Mouse (Mus musculus): Measurements from ENCODE around the gene Fasl.

- TF ChIP-seq CTCF (IDR thresholded peaks at IDR 0.05; ENCODE audit: borderline replicate concordance, insufficient read depth, low read depth, low read length) = no peak
- no peak for TF ChIP-seq POLR2A (IDR thresholded peaks at IDR 0.05; ENCODE audit: borderline replicate concordance, insufficient read depth, low read length)
Measured at GRCm38 (mm10) chr1:161799791-161800190, 11.5 kb upstream of the Fasl start.

Data from cerebellum, adult 2 months (tissue).